Mouse (Mus musculus): ENCODE measurements around the gene Gm14597. TPM values are rescaled to one million over a fixed set of nuclear protein-coding genes. Genes with fewer than 3 reads are reported as not detected.
"Not testable (repeated sequence)": the region's sequence is repeated elsewhere in the genome, so short reads cannot be mapped to it uniquely, and the experiment has no call there.

Gene Gm14597
- total RNA-seq (2014; fragmentation: Nextera tagmentation) = not detected in 2 replicates
- not detected in 2 replicates for total RNA-seq (2017)

- not testable (repeated sequence) for ATAC-seq (replicated peaks; ENCODE audit: low FRiP score, low TSS enrichment, poor library complexity, severe bottlenecking)
Measured at GRCm38 (mm10) chrX:53608879-53609278, at the start of gene Gm14597. Gene Gm14597, minus strand, starts transcription at chrX:53608979.

- ATAC-seq (replicated peaks; ENCODE audit: low FRiP score, low TSS enrichment, poor library complexity, severe bottlenecking) = not testable (repeated sequence)
Measured at GRCm38 (mm10) chrX:53652917-53653316, 44.1 kb upstream of the Gm14597 start.

- no peak for ATAC-seq (replicated peaks; ENCODE audit: low FRiP score, low TSS enrichment, poor library complexity, severe bottlenecking)
Measured at GRCm38 (mm10) chrX:53645885-53646284, 37.1 kb upstream of the Gm14597 start.

- ATAC-seq (replicated peaks; ENCODE audit: low FRiP score, low TSS enrichment, poor library complexity, severe bottlenecking) = peak; percentile 99
Measured at GRCm38 (mm10) chrX:53642980-53643961, 34.5 kb upstream of the Gm14597 start, which contains the start of gene Rtl8a. Gene Rtl8a, minus strand, starts transcription at chrX:53643682.

GRCm38 (mm10) chrX:53642604-53642979 is 33.8 kb upstream of the Gm14597 start:
- not testable (repeated sequence) for ATAC-seq (replicated peaks; ENCODE audit: low FRiP score, low TSS enrichment, poor library complexity, severe bottlenecking)

- ATAC-seq (replicated peaks; ENCODE audit: low FRiP score, low TSS enrichment, poor library complexity, severe bottlenecking) = not testable (repeated sequence)
Measured at GRCm38 (mm10) chrX:53638107-53638506, 29.3 kb upstream of the Gm14597 start.

GRCm38 (mm10) chrX:53611395-53611794 is 2.6 kb upstream of the Gm14597 start:
- ATAC-seq (replicated peaks; ENCODE audit: low FRiP score, low TSS enrichment, poor library complexity, severe bottlenecking) = not testable (repeated sequence)

GRCm38 (mm10) chrX:53610571-53610970 is 1.8 kb upstream of the Gm14597 start:
- 0 out of 2 replicates have a peak, but pooled peaks have one; percentile 59 for ATAC-seq (replicated peaks; ENCODE audit: low FRiP score, low TSS enrichment, poor library complexity, severe bottlenecking)

- 0 out of 2 replicates have a peak, but pooled peaks have one; percentile 30 for ATAC-seq (replicated peaks; ENCODE audit: low FRiP score, low TSS enrichment, poor library complexity, severe bottlenecking)
Measured at GRCm38 (mm10) chrX:53608122-53608813, 511 bp downstream of the Gm14597 start.

GRCm38 (mm10) chrX:53607242-53608121 is 1.3 kb downstream of the Gm14597 start, which contains the start of gene Rtl8c:
Gene Rtl8c, plus strand, starts transcription at chrX:53608032.
- ATAC-seq (replicated peaks; ENCODE audit: low FRiP score, low TSS enrichment, poor library complexity, severe bottlenecking) = peak; percentile 91

GRCm38 (mm10) chrX:53606176-53606575 is 2.6 kb downstream of the Gm14597 start:
- not testable (repeated sequence) for ATAC-seq (replicated peaks; ENCODE audit: low FRiP score, low TSS enrichment, poor library complexity, severe bottlenecking)

GRCm38 (mm10) chrX:53599993-53600392 is 8.8 kb downstream of the Gm14597 start:
- ATAC-seq (replicated peaks; ENCODE audit: low FRiP score, low TSS enrichment, poor library complexity, severe bottlenecking) = 0 out of 2 replicates have a peak, but pooled peaks have one; percentile 57

- ATAC-seq (replicated peaks; ENCODE audit: low FRiP score, low TSS enrichment, poor library complexity, severe bottlenecking) = not testable (repeated sequence)
Measured at GRCm38 (mm10) chrX:53583404-53583803, 25.4 kb downstream of the Gm14597 start.

GRCm38 (mm10) chrX:53581407-53581806 is 27.4 kb downstream of the Gm14597 start:
- not testable (repeated sequence) for ATAC-seq (replicated peaks; ENCODE audit: low FRiP score, low TSS enrichment, poor library complexity, severe bottlenecking)

GRCm38 (mm10) chrX:53579311-53579710 is 29.5 kb downstream of the Gm14597 start:
- no peak for ATAC-seq (replicated peaks; ENCODE audit: low FRiP score, low TSS enrichment, poor library complexity, severe bottlenecking)
